Mouse (Mus musculus): ENCODE measurements around the gene Clpb. TPM values are rescaled to one million over a fixed set of nuclear protein-coding genes. Genes with fewer than 3 reads are reported as not detected.
A peak's percentile ranks its signal among the peaks of the same experiment; 100 is the strongest.
"Not testable (repeated sequence)": the region's sequence is repeated elsewhere in the genome, so short reads cannot be mapped to it uniquely, and the experiment has no call there.

Clpb gene
- 10 to 100 TPM; 59.7 to 62.6 TPM for total RNA-seq (2021)

DNA sequence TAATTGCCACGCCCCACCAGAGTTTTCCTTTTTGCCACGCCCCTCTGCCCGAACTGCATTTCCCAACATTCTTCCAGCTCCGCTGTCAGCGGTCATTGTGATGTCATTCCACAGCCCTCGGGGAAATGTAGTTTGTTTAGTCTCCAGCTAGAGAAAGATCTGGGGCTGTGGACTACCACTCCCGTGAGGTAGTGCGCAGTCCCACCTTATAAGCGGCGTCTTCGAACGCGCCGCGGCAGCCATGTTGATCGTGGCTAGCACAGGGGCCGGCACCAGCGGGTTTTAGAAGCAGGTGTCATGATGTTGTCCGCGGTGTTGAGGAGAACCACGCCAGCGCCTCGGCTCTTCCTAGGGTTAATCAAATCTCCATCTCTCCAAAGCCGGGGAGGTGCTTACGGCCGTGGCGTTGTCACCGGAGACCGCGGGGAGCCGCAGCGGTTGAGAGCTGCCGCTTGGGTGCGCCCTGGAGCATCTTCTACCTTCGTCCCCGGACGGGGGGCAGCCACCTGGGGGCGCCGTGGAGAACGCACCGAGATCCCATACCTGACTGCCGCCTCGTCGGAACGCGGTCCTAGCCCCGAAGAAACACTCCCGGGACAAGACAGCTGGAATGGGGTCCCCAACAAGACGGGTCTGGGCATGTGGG is at the start of gene Clpb:
Gene Clpb, plus strand, starts transcription at position 120 of the 646 bp plus-strand sequence.
- intact Hi-C loops (cut with DNase I), result loop anchor here (5.0 kb wide), 1 partner anchor 234 kb away; no protein-coding TSS in a partner anchor
- peak; percentile 91 for DNase-seq (ENCODE audit: low spot score)

- intact Hi-C loops (cut with DNase I), result no loop called here
Observed at GRCm38 (mm10) chr7:101615406-101615805, 48.0 kb upstream of the Clpb start.

GRCm38 (mm10) chr7:101616136-101616835 is 47.1 kb upstream of the Clpb start:
- no peak for DNase-seq (ENCODE audit: low spot score)
- intact Hi-C loops (cut with DNase I), result no loop called here

More at GRCm38 (mm10) chr7:101615406-101615805, 48.0 kb upstream of the Clpb start:
- DNase-seq (ENCODE audit: low spot score), result no peak

GRCm38 (mm10) chr7:101617438-101618165 is 45.8 kb upstream of the Clpb start:
- no peak for DNase-seq (ENCODE audit: low spot score)
- intact Hi-C loops (cut with DNase I), result no loop called here

DNA sequence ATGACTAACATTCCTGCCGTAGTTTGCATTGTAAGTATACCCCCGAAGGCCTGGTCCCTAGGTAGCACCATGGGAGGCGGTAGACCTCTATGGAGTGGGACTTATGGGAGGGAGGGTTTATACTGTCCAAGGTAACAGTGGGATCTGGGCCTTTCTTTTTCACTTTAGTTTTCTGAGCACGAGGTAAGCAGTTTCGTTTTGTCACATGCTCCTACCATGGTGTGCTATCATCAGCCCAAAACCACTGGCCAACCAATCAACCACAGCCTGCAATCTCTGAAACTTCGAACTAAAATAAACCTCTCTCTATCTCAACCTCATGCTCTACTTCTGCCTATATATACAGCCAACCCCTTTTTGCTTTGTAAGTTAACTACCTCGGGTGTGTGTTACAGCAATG is 45.2 kb upstream of the Clpb start:
- DNase-seq (ENCODE audit: low spot score), result no peak
- intact Hi-C loops (cut with DNase I), result no loop called here

DNA sequence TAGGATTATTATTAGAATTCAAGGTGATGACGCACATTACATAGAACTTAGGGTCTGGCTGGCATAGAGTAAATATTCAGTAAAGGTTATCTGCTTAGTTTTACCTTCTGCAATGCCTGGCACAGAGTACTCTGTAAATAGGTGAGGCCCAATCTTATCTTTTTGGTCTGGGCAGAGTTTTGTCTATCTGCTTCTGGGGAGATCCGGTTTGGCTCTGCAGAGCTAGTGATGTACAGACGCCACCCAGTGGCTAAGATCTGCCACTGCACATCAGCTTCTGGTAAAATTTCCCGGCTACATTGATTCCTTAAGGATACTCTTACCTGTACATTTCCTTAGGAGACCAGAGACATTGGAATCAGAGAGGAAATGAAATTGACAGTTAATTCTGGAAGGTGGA is 43.1 kb upstream of the Clpb start:
- DNase-seq (ENCODE audit: low spot score), result no peak
- intact Hi-C loops (cut with DNase I), result loop anchor here (5.0 kb wide), 1 partner anchor 208 kb away; the partner anchor contains the start of gene Gm45837

DNA sequence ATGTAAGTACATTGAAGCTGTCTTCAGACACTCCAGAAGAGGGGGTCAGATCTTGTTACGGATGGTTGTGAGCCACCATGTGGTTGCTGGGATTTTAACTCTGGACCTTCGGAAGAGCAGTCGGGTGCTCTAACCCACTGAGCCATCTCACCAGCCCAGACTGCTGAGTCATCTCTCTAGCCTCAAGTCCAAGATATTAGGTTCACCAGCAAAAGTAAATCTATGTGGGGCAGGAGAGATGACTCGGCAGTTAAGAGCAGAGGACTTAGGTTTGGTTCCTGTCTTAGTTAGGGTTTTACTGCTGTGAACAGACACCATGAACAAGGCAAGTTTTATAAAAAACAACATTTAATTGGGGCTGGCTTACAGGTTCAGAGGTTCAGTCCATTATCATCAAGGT is 41.6 kb upstream of the Clpb start:
- intact Hi-C loops (cut with DNase I), result loop anchor here (5.0 kb wide), 1 partner anchor 210 kb away; the partner anchor contains the start of gene Gm45837
- not testable (repeated sequence) for DNase-seq (ENCODE audit: low spot score)

DNA sequence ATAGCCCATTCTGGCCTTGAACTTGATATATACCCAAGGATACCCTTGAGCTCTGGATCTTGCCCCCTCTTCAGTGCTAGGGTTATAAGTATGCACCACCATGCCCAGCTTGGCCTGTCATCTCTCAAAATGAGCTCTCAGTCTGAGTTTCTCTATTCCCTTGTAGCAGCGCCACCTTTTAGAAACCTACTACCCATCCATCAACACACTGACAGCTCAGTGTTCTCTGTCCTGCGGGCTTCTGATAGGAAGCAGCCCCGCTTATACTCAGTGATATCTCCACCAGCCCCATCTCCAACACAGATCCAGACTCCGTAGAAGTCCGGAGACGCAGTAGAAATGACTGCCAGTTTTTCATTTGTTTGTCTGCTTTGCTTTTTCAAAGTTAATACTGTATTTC is 39.1 kb upstream of the Clpb start:
- no peak for DNase-seq (ENCODE audit: low spot score)
- intact Hi-C loops (cut with DNase I), result loop anchor here (5.0 kb wide), 1 partner anchor 212 kb away; the partner anchor contains the start of gene Gm45837

DNA sequence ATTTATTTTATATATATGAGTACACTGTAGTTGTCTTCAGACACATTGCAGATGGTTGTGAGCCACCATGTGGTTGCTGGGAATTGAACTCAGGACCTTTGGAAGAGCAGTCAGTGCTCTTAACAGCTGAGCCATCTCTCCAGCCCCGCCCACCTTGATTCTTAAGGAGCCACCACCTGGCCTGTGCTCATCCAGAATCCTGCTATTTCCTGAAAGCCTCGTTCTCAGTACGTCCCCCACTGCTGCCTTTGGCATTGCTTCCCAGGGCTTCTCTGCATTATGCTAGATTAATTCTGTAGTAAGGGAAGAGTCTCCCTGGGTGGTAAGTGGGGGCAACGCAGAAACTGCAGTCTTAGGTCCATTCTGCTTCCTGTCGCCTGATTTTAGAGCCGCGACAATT is 36.3 kb upstream of the Clpb start:
- intact Hi-C loops (cut with DNase I); DNase-seq (ENCODE audit: low spot score): not testable (repeated sequence)

DNA sequence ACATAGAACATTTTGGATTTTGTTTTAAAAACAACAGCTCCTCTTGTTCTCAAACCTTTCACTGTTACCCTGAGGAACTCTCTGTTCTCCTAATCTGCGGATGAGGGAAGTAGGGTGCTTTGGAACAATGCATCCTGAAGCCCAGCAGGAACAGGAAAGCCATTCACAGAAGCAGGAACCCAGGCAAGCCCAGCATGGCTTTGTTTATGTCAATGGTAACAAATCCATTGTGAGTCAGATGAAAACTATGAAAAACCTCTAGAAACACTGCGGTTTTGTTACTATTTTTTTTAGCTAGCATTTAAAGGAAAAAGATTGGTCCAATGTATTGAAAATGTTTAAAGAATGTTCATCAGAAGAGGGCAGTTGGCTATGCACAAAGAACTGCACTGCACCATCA is 35.0 kb upstream of the Clpb start:
- no peak for DNase-seq (ENCODE audit: low spot score)
- intact Hi-C loops (cut with DNase I), result no loop called here

GRCm38 (mm10) chr7:101633629-101634177 is 29.7 kb upstream of the Clpb start:
- intact Hi-C loops (cut with DNase I), result no loop called here

GRCm38 (mm10) chr7:101634513-101634912 is 28.9 kb upstream of the Clpb start:
- intact Hi-C loops (cut with DNase I), result no loop called here
- DNase-seq (ENCODE audit: low spot score), result no peak

More at GRCm38 (mm10) chr7:101633629-101634177, 29.7 kb upstream of the Clpb start:
- no peak for DNase-seq (ENCODE audit: low spot score)

DNA sequence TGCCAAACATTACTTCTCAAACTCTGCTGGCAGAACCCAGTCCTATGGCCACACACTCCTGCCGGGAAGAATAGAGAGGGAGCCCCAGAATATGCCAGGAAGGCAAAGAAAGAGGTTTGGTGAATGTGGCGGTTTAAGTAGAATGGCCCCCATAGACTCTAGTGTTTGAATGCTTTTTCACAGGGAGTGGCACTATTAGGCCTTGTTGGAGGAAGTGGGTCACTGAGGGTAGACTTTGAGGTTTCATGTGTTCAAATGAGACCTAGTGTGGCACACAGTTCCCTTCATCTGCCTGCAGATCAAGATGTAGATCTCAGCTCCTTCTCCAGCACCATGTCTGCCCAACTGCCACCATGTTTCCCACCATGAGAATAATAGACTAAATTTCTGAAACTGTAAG is 27.4 kb upstream of the Clpb start:
- intact Hi-C loops (cut with DNase I), result no loop called here
- no peak for DNase-seq (ENCODE audit: low spot score)

GRCm38 (mm10) chr7:101643879-101644278 is 19.6 kb upstream of the Clpb start:
- DNase-seq (ENCODE audit: low spot score), result no peak
- intact Hi-C loops (cut with DNase I), result no loop called here

DNA sequence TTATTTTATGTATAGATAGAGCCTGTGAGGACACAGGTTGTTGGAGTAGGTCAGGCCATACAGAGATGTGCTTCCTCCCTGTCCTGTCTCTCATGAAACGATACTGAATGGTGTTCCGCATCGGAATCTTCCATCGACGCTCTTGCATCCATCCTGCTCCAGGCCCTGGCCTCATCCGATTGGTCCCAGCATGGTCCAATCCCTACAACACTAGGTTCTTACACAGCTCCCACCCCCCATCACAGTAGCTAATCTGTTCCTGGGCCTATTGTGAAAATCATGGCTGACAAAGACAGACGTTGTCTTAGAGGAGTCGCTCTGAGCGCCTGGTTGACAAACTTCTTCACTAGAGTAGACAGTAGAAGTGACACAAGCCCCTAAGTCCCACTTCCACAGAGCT is 13.7 kb upstream of the Clpb start:
- intact Hi-C loops (cut with DNase I), result loop anchor here (5.0 to 10.0 kb wide), 2 partner anchors 428 to 605 kb away; partner anchors contain the start of gene Rhog
- DNase-seq (ENCODE audit: low spot score), result no peak

- no peak for DNase-seq (ENCODE audit: low spot score)
- intact Hi-C loops (cut with DNase I), result loop anchor here (5.0 to 10.0 kb wide), 2 partner anchors 427 to 604 kb away; partner anchors contain the start of gene Rhog
Observed at GRCm38 (mm10) chr7:101650565-101650964, 12.9 kb upstream of the Clpb start.

DNA sequence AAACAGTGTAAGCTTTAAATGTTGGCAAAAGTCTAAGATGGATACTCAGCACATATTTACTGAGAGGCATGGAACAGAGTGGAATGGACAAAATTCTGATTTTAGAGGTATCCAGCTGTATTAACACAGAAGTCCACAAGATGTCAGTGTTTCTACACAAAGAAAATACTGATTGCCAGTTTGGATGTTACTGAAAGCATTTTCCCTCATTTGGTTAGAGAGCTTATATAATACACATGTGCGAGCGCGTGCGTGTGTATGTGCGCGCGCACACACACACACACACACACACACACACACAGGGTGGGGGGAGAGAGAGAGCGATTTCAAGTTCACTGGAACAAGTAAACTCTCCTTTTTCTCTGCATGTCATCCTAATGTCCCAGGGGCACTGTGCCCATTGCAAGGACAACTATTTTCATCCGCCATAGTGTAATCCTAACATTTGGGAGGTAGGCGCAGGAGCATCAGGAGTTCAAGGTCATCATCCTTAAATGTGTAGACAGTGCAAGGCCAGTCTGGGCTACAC is 9.7 kb upstream of the Clpb start:
- DNase-seq (ENCODE audit: low spot score), result no peak
- intact Hi-C loops (cut with DNase I), result loop anchor here (2.0 to 10.0 kb wide), 3 partner anchors 21 to 601 kb away; partner anchors contain the start of gene Rhog

GRCm38 (mm10) chr7:101654936-101655335 is 8.5 kb upstream of the Clpb start:
- DNase-seq (ENCODE audit: low spot score), result no peak
- intact Hi-C loops (cut with DNase I), result loop anchor here (2.0 to 10.0 kb wide), 4 partner anchors 20 to 777 kb away; partner anchors contain the start of gene Rhog

DNA sequence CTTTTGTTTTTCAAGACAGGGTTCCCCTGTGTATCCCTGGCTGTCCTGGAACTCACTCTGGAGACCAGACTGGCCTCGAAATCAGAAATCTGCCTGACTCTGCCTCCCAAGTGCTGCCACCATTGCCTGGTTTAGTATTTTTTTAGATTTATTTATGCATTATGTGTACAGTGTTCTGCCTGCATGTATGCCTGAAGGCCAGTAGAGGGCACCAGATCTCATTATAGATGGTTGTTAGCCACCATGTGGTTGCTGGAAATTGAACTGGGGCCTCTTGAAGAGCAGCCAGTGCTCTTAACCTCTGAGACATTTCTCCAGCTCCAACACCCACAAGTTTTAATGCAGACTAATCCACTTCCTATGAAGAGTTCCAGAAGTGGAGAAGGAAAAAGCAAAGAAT is 1.4 kb upstream of the Clpb start:
- no peak for DNase-seq (ENCODE audit: low spot score)
- intact Hi-C loops (cut with DNase I), result loop anchor here (5.0 kb wide), 1 partner anchor 235 kb away; no protein-coding TSS in a partner anchor

DNA sequence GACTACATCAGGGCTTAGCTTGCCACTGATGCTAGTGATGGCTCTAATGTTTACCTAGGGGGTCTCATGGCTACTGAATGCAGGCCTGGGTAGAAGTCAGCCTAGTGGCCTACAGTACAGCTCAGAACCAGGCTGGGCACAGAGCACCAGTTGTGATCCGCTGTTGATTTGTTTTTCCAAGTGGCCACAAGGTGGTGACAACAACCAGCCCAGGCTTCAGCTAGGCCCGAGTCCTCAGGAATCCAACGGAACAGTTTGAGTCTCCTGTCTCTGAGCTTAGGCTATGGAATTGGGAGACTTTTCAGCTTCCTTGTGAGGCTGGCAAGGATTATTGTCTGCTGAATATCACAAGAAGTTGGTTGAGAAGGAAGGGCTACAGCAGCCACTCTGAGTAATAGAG is 3.1 kb downstream of the Clpb start:
- intact Hi-C loops (cut with DNase I), result no loop called here
- DNase-seq (ENCODE audit: low spot score), result no peak

Data from heart, postnatal 25 days (tissue).